Mouse (Mus musculus): ENCODE data around the gene Pkp3.

DNA sequence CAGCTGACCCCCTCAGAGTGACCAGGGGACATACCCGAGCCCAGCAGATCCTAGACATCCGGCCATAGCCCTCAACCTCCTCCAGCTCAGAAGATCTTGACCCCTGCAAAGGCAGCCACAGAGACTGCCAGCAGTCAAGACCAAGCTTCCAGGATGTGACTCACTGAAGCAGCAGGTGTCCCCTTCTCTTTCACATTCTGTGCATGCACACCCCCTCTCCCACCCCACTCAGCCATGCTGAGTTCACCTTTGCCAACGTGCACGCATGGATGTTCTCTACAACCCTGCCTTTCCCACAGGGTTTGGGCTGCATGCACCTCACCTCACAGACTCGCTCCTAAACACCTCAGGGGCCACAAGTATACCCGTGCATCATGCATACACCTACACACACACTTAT, 18.0 kb downstream of the Pkp3 start:
- TF ChIP-seq EP300 (IDR thresholded peaks at IDR 0.05), result no peak
- TF ChIP-seq CTCF (IDR thresholded peaks at IDR 0.05), result no peak
